Mouse (Mus musculus) heart, adult 2 months (tissue): ENCODE results near the gene Phldb2. TPM values are rescaled to one million over a fixed set of nuclear protein-coding genes. Genes with fewer than 3 reads are reported as not detected.

Experiments used
- DNase-seq, 2 experiments: peaks; one replicate each; pipeline ENCODE4 v3.0.0; 2021
- H3K27ac ChIP-seq: fragments of 200-600 bp; 2 replicates; pipeline ENCODE4 v1.8.1; 2022
- H3K27me3 ChIP-seq: fragments of 200-500 bp; 2 replicates; pipeline ENCODE4 v1.6.1; 2012; ENCODE audit warnings: mild to moderate bottlenecking, low read length, inconsistent platforms, mixed read lengths; ENCODE audit not compliant: control insufficient read depth, insufficient read depth
- H3K36me3 ChIP-seq: fragments of 200-500 bp; 2 replicates; pipeline ENCODE4 v1.6.1; 2012; ENCODE audit warnings: low read length, inconsistent platforms; ENCODE audit not compliant: control insufficient read depth, insufficient read depth
- H3K4me1 ChIP-seq: fragments of 200-500 bp; 2 replicates; pipeline ENCODE4 v1.6.1; 2011; ENCODE audit warnings: low read length; ENCODE audit not compliant: control insufficient read depth, insufficient read depth
- H3K4me3 ChIP-seq: fragments of 200-600 bp; 2 replicates; pipeline ENCODE4 v1.8.1; 2022
- H3K79me2 ChIP-seq: fragments of 200-500 bp; replicated peaks from 2 replicates; pipeline ENCODE4 v1.6.1; 2012; ENCODE audit warnings: mild to moderate bottlenecking, inconsistent platforms, low read length, moderate library complexity, mixed read lengths; ENCODE audit not compliant: control insufficient read depth, insufficient read depth
- H3K9ac ChIP-seq: fragments of 200-500 bp; 2 replicates; pipeline ENCODE4 v1.6.1; 2012; ENCODE audit warnings: low read depth, mild to moderate bottlenecking, control low read depth, inconsistent platforms, low read length, mixed read lengths
- CTCF ChIP-seq: fragments of 200-600 bp; IDR thresholded peaks from 2 replicates; pipeline ENCODE4 v1.8.1; 2022; ENCODE audit warnings: antibody characterized with exemption, mild to moderate bottlenecking, moderate library complexity
- EP300 ChIP-seq: fragments of 200-500 bp; IDR thresholded peaks from 2 replicates; pipeline ENCODE4 v1.6.1; 2011; ENCODE audit warnings: low read depth, low read length, control low read depth; ENCODE audit not compliant: insufficient read depth
- POLR2A ChIP-seq: fragments of 200-500 bp; IDR thresholded peaks from 2 replicates; pipeline ENCODE4 v1.6.1; 2011; ENCODE audit warnings: mild to moderate bottlenecking, low read depth, low read length, control low read depth; ENCODE audit not compliant: insufficient read depth
- WGBS: fragments of 180-500 bp; shearing (Covaris S2); methylation state at CpG from one replicate; pipeline ENCODE4 v1.1.7; 2018; 5-methylcytosine and 5-hydroxymethylcytosine counted together
- intact Hi-C: fragments of 180-260 bp; cut with DNase I; formaldehyde crosslinking; loops from one replicate; pipeline ENCODE4 v1.15.1; 2025
- polyA plus RNA-seq: library from polyadenylated mRNA; depleted of rRNA; stranded (reverse); fragments of >200 nt; gene quantifications from 2 replicates; pipeline ENCODE4 v1.2.3, GENCODE M21; 2012
- total RNA-seq, 2 experiments: library from RNA; stranded (reverse); gene quantifications; 2 replicates each; pipeline ENCODE4 v1.2.3; 2021

Phldb2 gene
- total and polyA plus RNA-seq, 3 experiments: 3.6 to 13.0 (median 10.9) TPM

GRCm38 (mm10) chr16:45963088-45963487 is 9.7 kb upstream of the Phldb2 start:
- Histone ChIP-seq H3K9ac (no peak overlapping the region), H3K79me2 (no peaks in the 10 kb centered on the region), H3K4me1 (peaks cover 6% of the 10 kb centered on the region), H3K4me3 (no peak overlapping the region), H3K27ac (no peak overlapping the region), H3K27me3 (no peaks in the 10 kb centered on the region), H3K36me3 (no peaks in the 10 kb centered on the region)
- no peak for DNase-seq
- TF ChIP-seq EP300 (no peak), POLR2A (no peak), CTCF (no peak)
- WGBS: 65% methylated on average over 5 of the region's 5 CpGs
- intact Hi-C loops: no loop called here

GRCm38 (mm10) chr16:45960978-45961377 is 7.6 kb upstream of the Phldb2 start:
- peaks cover 3% of the 10 kb centered on the region for H3K4me1 ChIP-seq
- no peak overlapping the region for H3K4me3 ChIP-seq
- WGBS: 60% methylated on average over 3 of the region's 3 CpGs
- no peaks in the 10 kb centered on the region for H3K27me3 ChIP-seq
- H3K79me2 ChIP-seq: no peaks in the 10 kb centered on the region
- H3K27ac ChIP-seq: no peak overlapping the region
- intact Hi-C loops: no loop called here
- H3K36me3 ChIP-seq: no peaks in the 10 kb centered on the region
- DNase-seq: no peak
- no peak overlapping the region for H3K9ac ChIP-seq
- TF ChIP-seq CTCF (no peak), POLR2A (no peak)

DNA sequence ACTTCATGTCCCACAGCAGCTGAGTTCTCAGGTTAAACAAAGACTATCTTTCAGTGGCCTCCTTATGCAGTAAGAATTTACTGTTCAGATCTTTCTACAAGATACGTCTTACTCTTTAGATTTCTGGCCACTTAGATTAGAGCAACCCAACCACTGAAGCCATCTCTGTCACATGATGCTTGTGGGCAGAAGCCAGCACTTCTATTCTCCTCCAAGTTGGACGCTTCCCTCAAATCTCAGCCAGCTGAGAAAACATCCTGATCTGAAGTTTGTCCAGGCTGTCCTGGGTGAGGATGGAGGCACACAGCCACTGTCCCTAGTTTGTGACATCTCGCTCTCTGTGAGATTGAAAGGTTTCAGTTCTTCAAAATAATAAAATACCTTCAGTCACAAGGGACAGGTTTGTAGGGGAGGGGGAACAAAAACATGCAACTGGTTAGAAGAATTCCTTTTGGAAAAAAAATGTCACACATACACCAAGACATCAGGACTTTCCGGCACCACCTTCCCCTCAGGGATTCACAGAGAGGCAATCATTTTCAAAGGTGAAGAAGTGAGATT is 3.1 kb upstream of the Phldb2 start:
- no peak overlapping the region for H3K9ac ChIP-seq
- WGBS: 56% methylated on average over 4 of the region's 4 CpGs
- DNase-seq: no peak
- no peaks in the 10 kb centered on the region for H3K36me3 ChIP-seq
- H3K27ac ChIP-seq: no peak overlapping the region
- no peak overlapping the region for H3K4me3 ChIP-seq
- H3K4me1 ChIP-seq: no peaks in the 10 kb centered on the region
- intact Hi-C loops: no loop called here
- H3K27me3 ChIP-seq: no peaks in the 10 kb centered on the region
- no peaks in the 10 kb centered on the region for H3K79me2 ChIP-seq
- TF ChIP-seq POLR2A (no peak), EP300 (no peak)

DNA sequence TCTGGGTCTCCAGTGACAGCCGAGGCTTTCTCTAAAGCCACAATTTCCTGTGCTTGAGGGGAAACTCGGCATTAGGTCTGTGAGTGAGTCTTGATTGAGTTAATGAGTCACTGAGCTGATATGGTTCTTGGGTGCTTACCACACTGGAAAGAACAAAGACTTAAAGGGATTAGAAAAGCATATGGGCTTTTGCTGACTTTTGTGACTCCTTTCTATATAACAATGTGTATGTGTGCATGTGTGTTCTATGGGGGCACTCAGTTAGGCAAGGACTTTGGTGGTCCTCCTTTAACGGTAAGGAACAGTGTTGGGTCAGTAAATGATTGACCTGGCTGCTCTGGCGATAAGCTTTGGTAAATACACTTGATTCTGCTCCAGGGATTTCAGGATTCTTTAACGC is 897 bp downstream of the Phldb2 start:
- no peak for TF ChIP-seq EP300
- no peak for TF ChIP-seq CTCF
- no peak for TF ChIP-seq POLR2A
- Histone ChIP-seq H3K4me3 (no peak overlapping the region), H3K9ac (no peak overlapping the region), H3K27me3 (no peaks in the 10 kb centered on the region), H3K79me2 (no peaks in the 10 kb centered on the region), H3K36me3 (no peaks in the 10 kb centered on the region), H3K4me1 (no peaks in the 10 kb centered on the region), H3K27ac (no peak overlapping the region)
- intact Hi-C loops: no loop called here
- no peak for DNase-seq
- 47% methylated on average over 5 of the region's 5 CpGs for WGBS

DNA sequence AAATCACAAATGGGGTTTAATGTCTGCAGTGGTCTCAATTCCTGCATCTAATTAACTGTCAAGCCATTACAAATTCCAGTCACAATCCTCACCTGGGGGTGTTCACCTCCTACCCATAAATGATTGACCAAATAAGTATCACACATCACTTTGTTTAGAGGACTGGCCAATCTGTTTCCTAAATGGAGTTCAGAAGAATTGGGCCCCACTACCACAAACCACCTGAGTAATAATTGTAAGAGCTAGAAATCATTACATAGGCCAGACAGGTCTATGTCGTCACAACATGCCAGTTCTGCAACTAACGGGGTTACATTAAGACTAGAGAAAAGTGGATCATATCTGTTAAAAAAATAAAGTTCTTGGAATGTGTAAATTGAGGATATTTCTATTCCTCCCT is 1.4 kb downstream of the Phldb2 start:
- intact Hi-C loops: no loop called here
- TF ChIP-seq CTCF (no peak), POLR2A (no peak), EP300 (no peak)
- Histone ChIP-seq H3K27ac (no peak overlapping the region), H3K36me3 (no peaks in the 10 kb centered on the region), H3K27me3 (no peaks in the 10 kb centered on the region), H3K4me1 (no peaks in the 10 kb centered on the region), H3K4me3 (no peak overlapping the region), H3K9ac (no peak overlapping the region), H3K79me2 (no peaks in the 10 kb centered on the region)
- WGBS: 86% methylated on average over 2 of the region's 2 CpGs
- no peak for DNase-seq

DNA sequence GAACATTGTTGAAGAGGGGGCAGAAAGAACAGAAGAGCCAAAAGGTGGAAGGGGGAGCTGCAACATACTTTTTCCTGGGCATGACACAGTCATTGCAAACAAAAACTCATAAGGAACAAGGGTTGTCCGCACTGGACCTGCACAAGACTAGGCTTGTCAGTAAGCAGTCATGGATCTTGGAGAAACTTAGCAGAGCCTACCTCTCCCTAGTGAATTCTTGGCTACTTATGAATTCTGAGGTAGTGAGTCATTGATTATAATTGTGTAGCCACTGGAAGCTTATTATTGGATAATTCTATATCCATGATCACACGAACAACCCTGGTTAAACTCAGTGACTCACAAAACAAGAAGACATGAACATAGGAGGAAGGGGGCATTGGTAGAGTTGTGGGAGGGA is 7.1 kb downstream of the Phldb2 start:
- no peak overlapping the region for H3K27ac ChIP-seq
- no peaks in the 10 kb centered on the region for H3K36me3 ChIP-seq
- no peaks in the 10 kb centered on the region for H3K27me3 ChIP-seq
- no peak overlapping the region for H3K4me3 ChIP-seq
- H3K4me1 ChIP-seq: no peaks in the 10 kb centered on the region
- no peaks in the 10 kb centered on the region for H3K79me2 ChIP-seq
- WGBS: 91% methylated on average over 2 of the region's 2 CpGs
- TF ChIP-seq CTCF (no peak), EP300 (no peak), POLR2A (no peak)
- no peak overlapping the region for H3K9ac ChIP-seq
- intact Hi-C loops: no loop called here
- no peak for DNase-seq

DNA sequence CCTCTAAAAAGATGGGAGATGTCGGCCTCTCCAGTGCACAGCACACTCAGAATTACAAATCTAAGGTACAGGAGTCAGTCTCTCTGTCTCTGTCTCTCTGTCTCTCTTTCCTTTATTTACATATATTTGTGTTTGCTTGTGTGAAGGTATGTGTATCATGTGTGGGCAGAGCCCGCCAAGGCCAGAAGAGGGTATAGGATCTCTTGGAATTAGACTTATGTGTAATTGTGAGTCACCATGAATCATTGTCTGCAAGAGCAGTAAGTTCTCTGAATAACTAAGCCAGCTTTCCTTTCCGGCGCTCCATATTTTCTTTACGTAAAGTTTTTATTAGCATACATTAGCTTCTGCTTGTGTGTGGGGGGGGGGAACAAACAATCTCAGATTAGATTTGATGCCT is 7.7 kb downstream of the Phldb2 start:
- Histone ChIP-seq H3K36me3 (no peaks in the 10 kb centered on the region), H3K9ac (no peak overlapping the region), H3K4me1 (no peaks in the 10 kb centered on the region), H3K27ac (no peak overlapping the region), H3K27me3 (no peaks in the 10 kb centered on the region), H3K4me3 (no peak overlapping the region), H3K79me2 (no peaks in the 10 kb centered on the region)
- intact Hi-C loops: no loop called here
- no peak for DNase-seq
- no peak for TF ChIP-seq CTCF
- TF ChIP-seq POLR2A: no peak
- no peak for TF ChIP-seq EP300
- 94% methylated on average over 5 of the region's 5 CpGs for WGBS
